Mouse (Mus musculus) brain, embryonic 18.5 days (tissue): ENCODE results near the gene Emc4.
A peak's percentile ranks its signal among the peaks of the same experiment; 100 is the strongest.

Experiments
- DNase-seq: peaks from one replicate; pipeline ENCODE4 v3.0.0-alpha.2; 2012; ENCODE audit warnings: low read depth, low spot score

Gene Emc4

DNA sequence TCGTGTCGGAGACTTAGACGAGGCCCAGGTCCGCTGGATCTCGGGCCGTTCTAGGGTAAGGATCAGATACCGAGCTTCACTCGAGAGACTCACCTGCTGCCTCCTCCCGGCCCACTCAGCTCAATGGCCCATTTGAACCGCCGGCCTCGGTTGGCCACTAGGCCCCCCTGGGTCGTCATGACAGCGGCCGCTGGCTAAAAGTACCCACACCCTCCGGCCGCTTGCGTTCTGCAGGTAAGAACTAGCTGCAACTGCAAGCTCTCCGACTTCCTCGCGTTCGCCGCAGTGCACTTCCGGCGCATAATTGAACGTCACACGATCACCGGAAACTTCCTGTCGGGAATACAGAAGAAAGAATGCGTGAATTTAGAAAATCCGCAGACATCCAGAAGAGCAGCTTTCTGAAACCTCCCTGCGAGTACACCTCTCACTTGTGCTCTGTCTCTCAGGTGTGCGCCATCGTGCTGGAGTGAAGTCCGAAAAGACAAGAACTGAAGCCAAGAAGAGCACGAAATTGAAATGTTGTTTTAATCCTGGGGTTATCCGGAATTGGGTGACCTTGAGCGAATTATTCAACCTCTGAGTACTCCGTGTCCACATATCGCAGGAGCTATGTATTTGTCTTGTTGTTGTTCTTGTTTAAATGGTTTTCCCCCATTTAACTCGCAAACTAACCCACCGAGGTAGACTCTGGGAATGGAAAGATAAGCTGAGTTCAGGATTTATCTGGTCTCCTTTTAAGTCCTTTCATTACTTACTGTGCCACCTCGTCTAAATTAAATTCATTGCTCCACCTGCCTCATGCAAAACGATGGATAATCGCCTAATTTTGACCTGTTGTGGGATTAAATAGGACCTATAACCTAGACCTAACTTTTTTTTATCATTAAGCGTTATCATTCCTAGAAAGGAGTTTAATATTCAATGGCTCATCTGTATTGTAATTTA lies at the start of gene Emc4:
Emc4 (minus strand) TSS at position 302 of the 948 bp plus-strand sequence.
- DNase-seq, result peak; percentile 85

DNA sequence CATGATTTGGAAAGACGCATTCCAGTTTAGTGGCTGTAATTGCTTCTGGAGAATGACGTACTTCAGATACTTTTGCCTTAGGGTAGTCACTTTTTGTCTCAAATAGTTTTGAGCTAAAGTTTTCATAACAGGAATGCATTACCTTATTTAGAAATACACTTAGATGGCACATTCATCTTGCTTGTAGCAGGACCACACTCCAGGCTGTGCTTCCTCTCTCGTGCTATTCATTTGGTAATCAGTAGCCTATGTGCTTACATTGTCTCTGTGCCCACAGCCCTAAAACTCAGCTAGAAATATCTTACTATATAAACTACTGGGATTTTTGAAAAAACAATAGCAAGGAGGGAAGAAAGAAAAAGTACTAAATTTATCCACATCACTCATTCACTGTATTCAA lies 39.2 kb upstream of the Emc4 start:
- no peak for DNase-seq

DNA sequence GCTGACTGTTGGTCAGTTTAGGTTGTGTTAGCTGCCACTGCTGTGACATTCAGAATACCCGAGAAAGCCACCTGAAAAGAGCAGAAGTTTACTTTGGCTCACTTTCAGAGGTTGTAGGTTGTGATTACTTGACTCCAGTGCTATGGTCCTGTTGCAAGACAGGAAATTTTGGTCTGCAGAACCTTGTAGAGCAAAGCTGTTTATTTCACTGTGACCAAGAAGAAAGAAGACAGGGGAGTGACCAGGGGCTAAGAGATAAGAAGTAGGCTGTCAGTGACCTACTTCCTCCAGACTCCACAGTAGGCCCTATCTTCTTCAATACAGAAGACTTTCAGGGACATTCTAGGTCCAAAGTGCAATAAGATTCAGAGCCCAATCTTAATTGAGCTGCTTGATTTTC lies 28.8 kb upstream of the Emc4 start:
- DNase-seq, result no peak

DNA sequence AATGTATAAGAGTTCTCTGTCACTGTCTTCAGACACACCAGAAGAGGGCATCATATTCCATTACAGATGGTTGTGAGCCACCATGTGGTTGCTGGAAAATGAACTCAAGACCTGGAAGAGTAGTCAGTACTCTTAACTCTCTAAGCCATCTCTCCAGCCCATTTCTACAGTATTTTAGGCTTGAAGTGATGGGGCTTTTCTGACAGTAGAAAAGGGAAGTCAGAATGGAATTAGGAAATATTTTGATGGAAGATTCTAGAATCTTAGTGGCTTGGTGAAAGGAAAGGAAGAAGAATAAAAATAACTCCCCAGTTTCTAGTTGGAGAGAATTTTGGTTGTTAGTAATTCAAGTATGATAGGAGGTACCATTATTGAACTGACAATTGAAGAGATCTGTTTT lies 26.1 kb upstream of the Emc4 start:
- DNase-seq, result no peak

DNA sequence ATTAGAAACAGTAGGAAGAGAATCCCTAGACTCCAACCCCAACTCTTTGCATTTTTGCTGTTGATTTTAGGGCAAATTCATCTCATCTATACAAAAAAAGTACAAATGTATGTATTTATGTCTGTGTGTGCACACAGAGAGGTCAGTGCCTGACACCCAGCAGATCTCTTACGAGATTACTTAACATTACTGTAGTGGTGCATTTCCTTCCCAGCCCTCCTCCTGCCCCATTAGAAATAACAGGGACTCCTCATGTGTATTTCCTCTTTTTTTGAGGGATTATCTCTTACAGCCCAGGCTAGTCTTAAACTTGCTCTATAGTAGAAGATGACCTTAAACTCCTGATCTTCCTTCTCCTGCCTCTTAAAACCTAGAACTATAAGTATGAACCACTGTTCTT lies 24.9 kb upstream of the Emc4 start:
- DNase-seq, result no peak

DNA sequence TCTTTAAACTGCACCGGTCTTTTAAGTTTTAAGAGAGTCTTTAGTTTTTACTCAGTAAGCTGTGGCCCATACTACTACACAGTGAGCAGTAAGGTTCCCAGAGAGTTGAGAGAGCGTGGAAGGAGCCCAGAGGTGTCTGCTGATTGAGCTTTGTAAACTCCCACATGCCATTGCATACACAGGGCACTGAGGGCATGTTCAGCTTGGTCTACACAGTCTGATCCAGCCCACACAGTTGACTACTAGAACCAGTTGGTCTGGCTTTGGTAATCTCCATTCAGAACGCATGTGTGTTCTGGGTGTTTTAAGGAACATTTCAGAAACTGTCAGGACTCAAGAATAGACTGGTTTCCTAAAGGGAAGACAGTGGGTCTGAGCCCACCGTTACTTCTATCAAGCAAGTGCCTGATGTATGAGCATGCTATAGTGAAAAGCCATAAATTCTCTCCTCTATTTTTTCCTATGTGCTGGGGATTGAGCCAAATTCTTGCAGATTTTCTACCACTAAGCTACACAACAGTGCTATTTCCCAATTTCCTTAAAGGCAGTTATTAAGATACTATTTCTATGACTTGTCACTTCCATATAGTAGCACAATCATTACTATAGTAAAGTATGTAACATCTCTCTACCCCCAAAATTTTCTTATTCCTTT lies 23.6 kb upstream of the Emc4 start:
- DNase-seq, result no peak

DNA sequence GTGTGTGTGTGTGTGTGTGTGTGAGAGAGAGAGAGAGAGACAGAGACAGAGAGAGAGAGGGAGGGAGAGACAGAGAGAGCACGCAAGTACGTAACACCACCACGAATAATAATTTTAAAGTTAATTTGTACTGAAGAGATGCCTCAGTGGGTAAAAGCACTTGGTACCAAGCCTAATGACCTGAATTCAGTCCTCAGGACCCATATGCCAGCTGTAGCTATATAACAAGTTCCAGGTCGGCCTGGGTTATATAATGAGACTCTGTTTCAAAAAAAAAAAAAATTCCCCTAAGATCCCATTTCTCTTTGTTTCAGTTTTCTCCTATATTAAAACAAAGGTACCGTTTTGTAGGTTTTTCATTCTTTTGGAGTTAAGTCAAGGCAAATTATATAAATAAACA lies 23.0 kb upstream of the Emc4 start:
- DNase-seq, result no peak

DNA sequence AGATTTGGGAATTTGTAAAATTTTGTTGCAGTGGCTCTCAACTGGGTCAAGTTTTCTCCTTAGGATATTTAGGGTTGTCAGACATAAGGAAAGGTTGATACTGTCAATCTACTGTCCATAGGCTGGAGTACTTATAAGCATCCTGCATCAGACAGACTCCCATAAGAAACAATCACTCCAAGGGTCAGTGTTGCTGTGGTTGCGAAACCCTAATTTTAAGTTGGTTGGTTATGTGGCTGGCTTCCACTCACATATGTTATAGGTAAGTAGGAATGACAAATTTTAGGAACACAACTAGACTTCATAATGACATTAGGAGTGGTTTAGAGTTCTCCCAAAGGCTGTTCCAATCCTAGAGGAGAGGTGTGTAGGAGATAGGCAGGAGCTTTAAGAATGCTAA lies 13.4 kb upstream of the Emc4 start:
- no peak for DNase-seq

DNA sequence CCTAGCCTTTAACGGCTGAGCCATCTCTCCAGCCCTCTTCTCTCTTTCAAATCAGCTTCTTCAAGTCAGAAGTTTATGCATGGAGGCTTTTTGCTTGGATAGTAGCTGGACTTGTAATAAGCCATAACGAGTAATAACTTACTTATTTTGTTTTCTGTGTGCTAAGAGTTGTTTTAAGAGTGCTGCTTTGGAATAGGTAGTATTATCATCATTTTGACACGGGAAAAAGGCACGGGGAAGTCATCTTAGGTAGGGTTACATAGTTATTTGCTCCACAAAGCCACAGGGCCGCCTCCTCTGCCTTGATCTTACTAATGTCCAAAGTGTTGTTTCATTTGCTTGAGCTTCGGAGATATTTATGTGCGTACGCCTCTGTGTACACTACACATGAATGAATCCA lies 12.3 kb upstream of the Emc4 start:
- DNase-seq, result no peak

DNA sequence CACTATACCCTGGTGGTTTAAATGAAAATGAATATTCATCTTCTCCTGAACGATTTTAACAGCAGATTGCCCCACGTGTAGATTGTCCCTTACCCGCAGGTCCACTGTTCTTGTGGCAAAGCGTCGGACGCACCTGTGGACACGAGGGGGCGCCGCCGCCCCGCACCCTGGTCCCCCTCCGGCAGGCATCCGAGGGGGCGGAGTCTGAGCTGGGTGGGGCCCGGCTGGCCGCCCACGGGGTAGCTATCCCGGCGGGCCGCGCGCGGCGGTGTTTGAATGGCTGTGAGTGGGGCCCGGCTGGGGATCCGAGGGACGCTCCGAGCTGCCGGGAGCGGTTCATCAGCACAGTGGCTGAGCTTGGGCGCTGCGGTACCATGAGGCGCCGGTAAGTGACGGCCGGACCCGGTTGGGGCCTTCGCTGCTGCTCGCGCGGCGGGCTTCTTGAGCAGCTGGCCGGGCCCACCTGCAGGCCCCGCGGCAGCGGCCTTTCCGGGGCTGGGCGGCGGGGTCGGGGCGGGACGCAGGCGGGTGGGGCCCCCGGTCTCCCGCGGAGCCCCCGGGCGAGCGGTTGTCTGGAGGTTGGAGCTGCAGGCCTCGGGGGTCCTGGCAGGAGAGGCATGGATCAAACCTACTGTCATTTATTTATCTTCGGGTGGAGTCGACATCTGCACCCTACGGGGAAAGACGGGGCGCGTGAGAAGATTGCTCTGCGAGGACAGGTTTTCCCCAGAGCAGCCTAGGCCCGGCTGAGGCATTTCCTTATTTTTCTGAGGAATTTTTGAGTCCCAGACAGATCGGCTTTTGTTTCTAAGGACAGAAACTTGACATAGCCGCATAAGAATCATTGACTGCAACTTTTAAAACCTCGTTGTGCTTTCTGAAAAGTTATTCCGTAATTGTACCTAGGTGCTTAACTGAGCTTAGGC lies 11.4 kb upstream of the Emc4 start, which contains the start of gene Katnbl1:
Katnbl1 (plus strand) TSS at position 239 of the 926 bp plus-strand sequence.
- peak; percentile 59 for DNase-seq

DNA sequence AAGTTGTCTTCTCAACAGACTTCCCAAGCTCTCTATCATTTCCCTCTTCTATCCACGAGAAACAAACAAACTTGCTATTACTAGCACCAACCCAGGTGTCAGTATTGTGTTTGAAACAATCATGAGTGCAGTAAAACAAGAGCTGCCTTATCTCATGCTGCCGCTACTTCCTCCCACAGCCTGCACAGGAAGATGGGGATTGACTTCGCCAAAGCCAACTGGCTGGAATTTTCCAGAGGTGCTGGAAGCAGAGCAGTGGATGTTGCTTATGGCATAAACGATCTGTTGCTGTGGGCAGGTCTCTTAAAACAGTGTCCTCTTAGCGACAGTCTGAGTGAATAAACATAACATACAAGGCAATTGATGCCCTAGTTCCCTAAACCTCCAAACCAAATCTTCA lies 6.8 kb upstream of the Emc4 start:
- DNase-seq, result no peak

DNA sequence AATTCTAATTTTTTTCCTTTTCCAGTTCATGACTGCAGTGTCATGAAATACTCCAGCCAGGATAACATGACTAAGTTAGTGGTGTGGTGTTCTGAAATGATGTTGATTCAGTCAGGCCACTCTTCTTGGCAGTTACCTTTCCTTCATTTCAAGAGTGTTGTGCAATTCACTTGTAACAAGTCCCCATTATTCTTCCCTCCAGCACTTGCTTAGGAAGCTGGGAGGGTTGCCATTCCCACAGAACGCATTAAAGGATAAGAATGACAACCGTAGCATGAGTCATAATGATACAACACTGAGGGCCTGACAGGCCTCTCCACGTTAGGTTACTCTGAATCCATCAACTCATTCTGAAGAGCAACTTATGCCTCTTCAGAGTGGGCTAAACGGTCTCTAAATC lies 5.3 kb upstream of the Emc4 start:
- DNase-seq, result no peak

DNA sequence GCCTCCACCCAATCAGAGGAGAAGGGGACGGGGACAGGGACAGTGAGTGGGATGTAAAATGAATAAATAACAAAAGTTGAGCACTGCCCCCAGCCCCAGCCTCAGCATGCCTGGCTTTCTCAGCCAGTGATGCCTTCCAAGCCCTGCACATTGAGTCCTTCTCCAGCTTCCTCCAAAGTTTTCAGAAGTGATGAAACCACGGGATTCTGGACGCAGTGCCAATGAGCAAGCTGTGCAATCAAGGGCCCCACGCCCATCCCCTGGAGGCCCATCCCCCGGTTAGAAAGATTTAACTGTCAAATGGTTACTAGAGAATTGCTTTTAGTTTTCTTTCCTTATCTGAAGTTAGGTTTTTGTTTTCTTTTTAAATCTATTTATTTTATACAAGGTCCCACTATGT lies 2.1 kb upstream of the Emc4 start:
- DNase-seq, result no peak

DNA sequence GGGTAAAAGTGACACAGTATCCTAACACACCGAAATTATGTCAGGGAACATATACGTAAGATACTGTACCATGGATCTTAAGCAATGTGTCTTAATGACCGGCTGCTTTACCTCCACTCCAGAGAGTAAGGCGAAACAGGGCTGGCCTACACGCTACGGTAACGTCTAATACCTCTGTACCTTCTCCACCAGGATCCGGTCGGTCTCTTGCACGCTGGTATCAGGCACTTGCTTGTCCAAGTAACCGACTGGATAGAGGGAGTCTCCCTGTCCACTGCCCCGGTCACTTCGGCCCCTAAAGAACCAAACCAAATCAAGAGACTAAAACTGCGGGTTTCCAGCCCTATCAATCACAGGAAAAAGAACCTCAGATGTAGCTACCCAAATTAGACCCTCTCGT lies 605 bp downstream of the Emc4 start:
- no peak for DNase-seq

DNA sequence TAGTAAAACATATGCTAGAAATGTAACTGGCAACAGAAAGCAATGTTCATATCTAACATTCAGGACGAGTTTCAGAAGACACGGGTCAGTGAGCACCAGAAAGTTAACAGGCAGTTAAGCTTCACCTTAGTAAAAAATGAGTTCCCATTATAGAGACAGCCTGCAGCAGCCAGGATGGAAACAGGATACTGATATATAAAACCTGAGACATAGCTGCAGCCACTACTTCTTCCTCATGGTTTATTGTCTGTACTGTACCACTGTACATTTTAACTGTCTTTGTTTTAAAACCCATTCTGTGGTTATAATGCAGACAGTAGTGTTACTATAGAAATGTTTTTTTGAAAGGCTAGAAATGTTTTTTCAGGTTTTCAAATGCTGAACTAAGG lies 7.1 kb downstream of the Emc4 start:
- DNase-seq, result no peak

DNA sequence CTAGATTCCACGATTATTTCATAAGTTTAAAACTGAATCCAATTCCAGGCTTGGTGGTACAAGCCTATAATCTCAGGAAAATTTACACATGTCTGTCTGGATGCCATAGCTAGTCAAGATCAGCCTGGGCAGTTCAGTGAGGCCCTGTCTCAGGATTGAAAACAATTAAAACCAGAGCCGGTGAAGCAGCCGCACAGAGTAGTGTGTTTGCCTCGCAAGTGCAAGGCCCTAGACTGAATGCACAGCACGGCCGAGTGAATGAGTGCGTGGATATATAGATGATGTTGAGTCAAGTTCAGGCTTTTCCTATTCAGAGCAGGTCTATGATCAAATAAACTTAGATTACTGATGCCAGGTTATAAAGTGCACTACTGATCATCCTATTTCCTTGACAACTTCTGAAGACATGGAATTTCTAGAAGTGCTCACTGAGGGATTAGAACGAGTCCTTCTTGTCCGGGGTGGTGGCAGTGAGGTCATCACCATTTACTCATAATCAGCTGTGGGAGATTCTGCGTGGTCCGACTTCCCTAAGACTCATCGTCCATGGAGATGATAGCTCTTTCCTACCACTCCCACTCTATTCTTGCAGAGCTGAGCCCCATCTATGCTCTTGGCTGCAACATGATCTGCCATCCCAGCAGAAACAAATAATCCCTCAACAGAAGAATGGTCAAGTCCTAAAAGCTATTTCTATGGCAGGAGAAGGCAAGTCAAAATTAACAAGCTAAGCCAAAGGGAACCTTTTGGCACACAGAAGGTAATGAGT lies 7.6 kb downstream of the Emc4 start:
- no peak for DNase-seq

DNA sequence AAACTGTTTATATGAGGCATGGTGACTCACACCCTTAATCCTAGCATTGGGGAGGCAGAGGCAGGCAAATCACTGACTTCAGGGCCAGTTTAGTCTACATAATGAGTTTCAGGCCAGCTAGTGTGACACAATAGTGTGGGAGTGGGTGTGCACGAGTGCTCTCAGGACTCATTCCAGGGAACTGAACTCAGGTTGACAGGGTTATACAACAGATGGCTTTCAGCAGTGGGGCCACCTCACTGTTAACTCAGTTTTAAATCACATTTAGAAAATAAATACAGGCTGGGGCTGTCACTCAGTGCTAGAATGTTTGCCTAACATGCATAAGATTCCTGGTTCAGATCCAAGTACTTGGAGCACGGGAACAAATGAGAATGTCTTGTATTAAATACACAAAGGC lies 8.2 kb downstream of the Emc4 start:
- DNase-seq, result no peak

DNA sequence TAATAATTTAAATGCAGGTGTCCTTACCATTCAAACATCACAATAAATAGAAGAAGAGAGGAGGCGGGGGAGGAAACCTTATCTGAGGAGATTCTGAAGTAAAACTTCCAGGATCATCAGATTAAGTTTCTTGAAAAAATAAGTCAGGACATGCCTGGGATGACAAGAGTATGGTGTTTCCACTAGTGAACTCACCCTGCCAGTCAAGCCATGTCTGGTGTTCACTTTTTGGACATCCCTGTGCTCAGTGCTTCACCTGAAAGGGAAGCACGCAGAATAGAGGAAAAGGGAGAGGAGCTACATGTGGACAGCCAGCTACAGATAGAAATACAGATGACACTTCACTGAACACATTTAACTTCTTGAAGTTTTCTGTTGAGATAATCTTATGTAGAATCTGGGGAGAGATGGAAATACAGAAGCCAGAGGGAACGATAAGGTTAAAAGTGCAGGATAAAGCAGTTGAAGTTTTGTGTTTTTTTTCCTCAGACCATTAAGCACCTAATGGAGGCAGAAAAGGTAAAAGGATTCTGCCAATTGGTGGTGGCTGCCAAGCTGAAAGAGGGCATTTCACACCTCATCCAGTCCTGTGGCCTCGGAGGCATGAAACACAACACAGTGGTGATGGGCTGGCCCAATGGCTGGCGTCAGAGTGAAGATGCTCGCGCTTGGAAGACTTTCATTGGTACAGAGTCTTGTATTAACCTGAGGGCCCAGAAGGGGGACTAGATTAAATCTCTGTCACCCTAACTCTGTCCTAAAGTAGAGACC lies 14.0 kb downstream of the Emc4 start:
- DNase-seq, result no peak

DNA sequence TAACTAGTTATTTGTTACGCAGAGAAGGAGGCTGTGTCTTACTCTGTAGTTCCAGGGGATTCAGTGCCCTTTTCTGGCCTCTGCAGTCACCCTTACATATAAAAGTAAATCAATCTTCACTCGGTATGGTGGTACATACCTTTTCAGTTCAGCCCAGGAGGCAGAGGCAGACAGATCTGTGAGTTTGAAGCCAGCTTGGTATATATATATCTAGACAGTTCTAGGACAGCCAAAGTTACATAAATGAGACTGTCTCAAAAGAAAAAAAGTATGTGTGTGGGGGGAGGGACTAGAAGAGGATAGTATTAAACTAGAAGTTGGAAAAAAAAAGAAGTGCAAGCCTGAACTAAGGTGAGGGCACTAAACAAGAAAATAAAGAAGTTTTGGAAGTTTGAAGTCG lies 19.6 kb downstream of the Emc4 start:
- DNase-seq, result no peak

DNA sequence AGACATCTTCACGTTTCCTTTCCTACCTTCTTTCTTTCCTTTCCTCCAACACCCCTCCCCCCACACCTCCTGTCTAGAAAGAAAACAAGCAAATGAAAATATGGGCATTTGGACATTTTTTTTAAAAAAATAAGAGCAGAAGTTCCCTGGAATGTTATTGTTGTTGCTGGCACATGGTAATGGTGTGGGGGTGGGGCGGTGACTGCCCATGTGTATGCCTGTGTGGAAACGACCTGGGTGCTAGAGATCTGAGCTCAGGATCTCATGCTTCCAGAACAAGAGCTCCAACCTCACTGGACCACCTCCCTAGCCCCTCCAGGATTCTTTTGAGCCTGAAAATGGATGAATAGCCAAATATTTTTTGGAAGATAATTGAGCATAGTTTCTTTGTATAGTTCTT lies 26.7 kb downstream of the Emc4 start:
- DNase-seq, result no peak

DNA sequence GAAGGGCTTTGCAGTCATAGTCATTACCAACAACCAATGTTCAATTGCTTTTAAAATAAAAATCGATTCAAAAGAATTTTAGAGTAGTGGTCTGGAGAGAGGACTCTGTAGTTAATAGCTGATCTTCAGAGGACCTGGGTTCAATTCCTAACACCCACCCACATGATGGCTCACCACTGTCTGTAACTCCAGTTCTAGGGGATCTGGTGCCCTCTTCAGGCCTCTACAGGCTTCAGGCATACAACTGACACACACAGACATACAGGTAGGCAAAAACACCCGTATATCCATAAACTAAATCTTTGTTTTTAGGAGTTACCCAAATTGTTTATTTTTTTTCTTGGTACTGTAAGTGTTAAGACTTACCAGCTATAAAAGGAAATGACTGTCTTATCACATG lies 28.1 kb downstream of the Emc4 start:
- no peak for DNase-seq
